Comparison of ENCODE assay signal across 9 mouse cellular contexts in genomic region chr19:8578970-8579342, GRCm38 (mm10). TPM values are rescaled to one million over a fixed set of nuclear protein-coding genes. Genes with fewer than 3 reads are reported as not detected.
DNase-seq lines count a peak whose midpoint lies in the region; ATAC-seq lines count a peak whose summit lies in the region.
"Had no signal": no experiment of that assay in that cellular context is flagged by ENCODE, and none has a peak within 500 bp of the region (broad histone marks: within the 10 kb centered on the region; RNA-seq: fewer than 3 reads in every experiment).

No protein-coding gene starts in this region.

- 0 out of 2 replicates have a peak overlapping the region, but pooled peaks have one; percentile 68 for H3K9ac ChIP-seq in heart, embryonic 14.5 days (ENCODE audit: low read length)
- H3K9ac ChIP-seq in embryonic facial prominence, embryonic 12.5 days: peak overlapping the region; percentile 47; the same call in 1 of the 2 replicates
- peak overlapping the region; percentile 40 for H3K9ac ChIP-seq in intestine, embryonic 15.5 days

- DNase-seq in heart, postnatal 36 days: no peak
- DNase-seq in midbrain, embryonic 10.5 days (ENCODE audit: low spot score): no peak
- no peak for DNase-seq in urinary bladder, postnatal 4 days (ENCODE audit: low spot score in 2 of 2)
- no peak for DNase-seq in thymus, postnatal 14 days
- no peak for DNase-seq in adrenal gland, postnatal 25 days

- WGBS in heart, embryonic 14.5 days: 59% methylated on average over 2 of the region's 2 CpGs
- WGBS in embryonic facial prominence, embryonic 12.5 days: 66% methylated on average over 2 of the region's 2 CpGs
- WGBS in intestine, embryonic 15.5 days: 37% methylated on average over 2 of the region's 2 CpGs
- WGBS in midbrain, embryonic 10.5 days: 75% methylated on average over 2 of the region's 2 CpGs

- H3K27me3 ChIP-seq in heart, embryonic 14.5 days (ENCODE audit: control insufficient read depth, insufficient read depth, low read length): no peaks in the 10 kb centered on the region
- no peaks in the 10 kb centered on the region for H3K27me3 ChIP-seq in embryonic facial prominence, embryonic 12.5 days
- no peaks in the 10 kb centered on the region for H3K27me3 ChIP-seq in intestine, embryonic 15.5 days (replicated peaks)
- H3K27me3 ChIP-seq in midbrain, embryonic 10.5 days (ENCODE audit: low read depth, poor library complexity, severe bottlenecking): peaks cover 8% of the 10 kb centered on the region; the same call in 1 of the 2 replicates

- H3K4me2 ChIP-seq in heart, embryonic 14.5 days (ENCODE audit: low read length): peak overlapping the region; percentile 89
- peak overlapping the region; percentile 64 for H3K4me2 ChIP-seq in embryonic facial prominence, embryonic 12.5 days (replicated peaks)
- peak overlapping the region; percentile 74 for H3K4me2 ChIP-seq in intestine, embryonic 15.5 days (replicated peaks)

- H3K27ac ChIP-seq in heart, embryonic 14.5 days (replicated peaks in 1 of 2; ENCODE audit: control insufficient read depth in 1 of 2, insufficient read depth in 1 of 2, low read depth in 2 of 2, low read length in 2 of 2): no peak overlapping the region
- 0 out of 2 replicates have a peak overlapping the region, but pooled peaks have one; percentile 54 for H3K27ac ChIP-seq in embryonic facial prominence, embryonic 12.5 days
- peak overlapping the region; percentile 39; the same call in 1 of the 2 replicates for H3K27ac ChIP-seq in intestine, embryonic 15.5 days
- peak overlapping the region; percentile 46 for H3K27ac ChIP-seq in midbrain, embryonic 10.5 days (replicated peaks)

- H3K9me3 ChIP-seq in heart, embryonic 14.5 days (ENCODE audit: control insufficient read depth, low read length): no peaks in the 10 kb centered on the region
- no peaks in the 10 kb centered on the region for H3K9me3 ChIP-seq in embryonic facial prominence, embryonic 12.5 days
- H3K9me3 ChIP-seq in intestine, embryonic 15.5 days: no peaks in the 10 kb centered on the region
- no peaks in the 10 kb centered on the region for H3K9me3 ChIP-seq in midbrain, embryonic 10.5 days (replicated peaks)

- H3K4me1 ChIP-seq in heart, embryonic 14.5 days (ENCODE audit: control insufficient read depth in 2 of 2, insufficient read depth in 2 of 2, low read length in 2 of 2): 0 out of 4 replicates have a peak, but pooled peaks cover 0 to 2% of the 10 kb centered on the region in 2 experiments
- 0 out of 2 replicates have a peak, but pooled peaks cover 7% of the 10 kb centered on the region for H3K4me1 ChIP-seq in embryonic facial prominence, embryonic 12.5 days
- H3K4me1 ChIP-seq in intestine, embryonic 15.5 days (replicated peaks): no peaks in the 10 kb centered on the region
- H3K4me1 ChIP-seq in midbrain, embryonic 10.5 days: peaks cover 7% of the 10 kb centered on the region

- intact Hi-C loops in heart, postnatal 36 days (cut with DNase I): loop anchor here (1.0 kb wide), 1 partner anchor 104 kb away; no protein-coding TSS in a partner anchor

- ATAC-seq in heart, embryonic 14.5 days (ENCODE audit: insufficient number of reproducible peaks, insufficient read depth, low FRiP score, low read depth): no peak
- no peak for ATAC-seq in embryonic facial prominence, embryonic 12.5 days (ENCODE audit: insufficient number of reproducible peaks, insufficient read depth, low FRiP score, low TSS enrichment)
- no peak for ATAC-seq in intestine, embryonic 15.5 days

- no peaks in the 10 kb centered on the region for H3K36me3 ChIP-seq in heart, embryonic 14.5 days (ENCODE audit: control insufficient read depth, insufficient read depth, low read length)
- no peaks in the 10 kb centered on the region for H3K36me3 ChIP-seq in embryonic facial prominence, embryonic 12.5 days
- H3K36me3 ChIP-seq in intestine, embryonic 15.5 days: no peaks in the 10 kb centered on the region
- H3K36me3 ChIP-seq in midbrain, embryonic 10.5 days: no peaks in the 10 kb centered on the region

- H3K4me3 ChIP-seq in heart, embryonic 14.5 days (ENCODE audit: control insufficient read depth in 1 of 2, insufficient read depth in 1 of 2, low read depth in 1 of 2, low read length in 2 of 2): peak overlapping the region; percentile 32 to 35; a peak in 1 of 4 replicates
- peak overlapping the region; percentile 31 for H3K4me3 ChIP-seq in embryonic facial prominence, embryonic 12.5 days
- H3K4me3 ChIP-seq in intestine, embryonic 15.5 days (replicated peaks): peak overlapping the region; percentile 33
- H3K4me3 ChIP-seq in midbrain, embryonic 10.5 days: peak overlapping the region; percentile 49

RNA-seq across cellular contexts. Expression of gene Slc22a8, which starts 12.1 kb away (rescaled TPM):
- not detected in 2 replicates for polyA plus RNA-seq in heart, embryonic 14.5 days (2014; fragmentation: Nextera tagmentation; extraction: Ambion mirVana)
- not detected for total RNA-seq in heart, postnatal 36 days (2021)
- 0.08 and 0.10 TPM in 2 replicates for polyA plus RNA-seq in embryonic facial prominence, embryonic 12.5 days (2016; fragmentation: Nextera tagmentation; extraction: Ambion mirVana)
- polyA plus RNA-seq in intestine, embryonic 15.5 days (2015; fragmentation: Nextera tagmentation; extraction: Ambion mirVana): 0.05 TPM in 1 of 2 replicates, not detected in the other
- polyA plus RNA-seq in midbrain, embryonic 10.5 days (2016; fragmentation: Nextera tagmentation; extraction: Ambion mirVana): 0.07 and 0.12 TPM in 2 replicates
- total RNA-seq in adrenal gland, postnatal 25 days (2021): 0.24 TPM in 1 of 2 replicates, not detected in the other
- total RNA-seq: megakaryocyte, adult 5-6 weeks had no signal

RNA-seq across cellular contexts. Expression of gene Slc22a6, which starts 38.9 kb away (rescaled TPM):
- not detected in 2 replicates for polyA plus RNA-seq in heart, embryonic 14.5 days (2014; fragmentation: Nextera tagmentation; extraction: Ambion mirVana)
- not detected for total RNA-seq in heart, postnatal 36 days (2021)
- 0.87 and 1.3 TPM in 2 replicates for polyA plus RNA-seq in embryonic facial prominence, embryonic 12.5 days (2016; fragmentation: Nextera tagmentation; extraction: Ambion mirVana)
- polyA plus RNA-seq in intestine, embryonic 15.5 days (2015; fragmentation: Nextera tagmentation; extraction: Ambion mirVana): 0.05 TPM in 1 of 2 replicates, not detected in the other
- 0.06 and 0.47 TPM in 2 replicates for polyA plus RNA-seq in midbrain, embryonic 10.5 days (2016; fragmentation: Nextera tagmentation; extraction: Ambion mirVana)
- total RNA-seq in adrenal gland, postnatal 25 days (2021): not detected in 2 replicates
- total RNA-seq: megakaryocyte, adult 5-6 weeks had no signal

Comparison
In these comparisons a context has a peak if more than half of its experiments do, and no peak if none do; other contexts are left out.
1. H3K27ac ChIP-seq: peak in embryonic facial prominence, embryonic 12.5 days (single experiment), intestine, embryonic 15.5 days (single experiment) and midbrain, embryonic 10.5 days (single experiment); none in heart, embryonic 14.5 days (0 of 2).
2. Peak in every context shown above with its lines, with median percentiles within 50 percentile points of each other: H3K4me2 ChIP-seq, H3K4me3 ChIP-seq and H3K9ac ChIP-seq.